Mouse (Mus musculus) kidney, postnatal 36 days (tissue): ENCODE results near the gene Aloxe3.

ENCODE experiments used
- DNase-seq, 2 experiments: peaks; one replicate each; pipeline ENCODE4 v3.0.0; 2021 to 2022; ENCODE audit warnings: mixed read lengths in 2 of 2

The Aloxe3 gene

DNA sequence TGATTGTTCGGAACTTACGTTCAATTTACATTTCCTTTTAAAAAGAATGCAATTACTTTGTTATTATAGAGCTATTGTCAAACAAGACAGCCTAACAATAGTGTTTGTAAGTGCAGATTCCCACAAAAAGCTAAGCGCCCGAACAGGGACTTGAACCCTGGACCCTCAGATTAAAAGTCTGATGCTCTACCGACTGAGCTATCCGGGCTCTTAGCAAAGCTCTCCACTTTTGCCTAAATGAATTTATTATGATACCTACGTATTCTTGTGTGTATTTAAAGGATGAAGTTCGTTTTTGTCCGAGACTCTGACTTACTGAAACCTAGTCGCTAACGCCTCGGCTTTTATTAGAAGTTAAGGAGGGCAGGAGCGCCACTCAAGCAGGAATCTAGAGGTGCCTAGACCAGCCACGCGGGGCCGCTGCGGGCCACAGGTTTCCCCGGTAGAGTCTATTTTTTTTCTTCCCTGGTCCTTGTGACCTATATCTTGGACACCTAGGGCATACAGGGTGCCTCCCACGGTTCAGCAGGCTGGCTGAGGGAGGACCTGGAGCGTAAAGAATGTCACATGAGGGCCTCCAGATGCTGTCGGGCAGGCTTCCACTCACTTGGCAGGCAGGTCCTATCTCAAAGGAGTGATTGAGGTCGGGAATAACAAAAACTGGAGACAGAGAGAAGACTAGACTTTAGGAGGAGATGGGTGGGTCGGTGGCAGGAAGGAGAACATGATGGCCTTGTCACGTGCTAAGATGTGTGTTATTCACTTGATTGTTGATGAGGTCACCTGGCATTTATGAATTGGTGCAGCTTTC is 450 bp upstream of the Aloxe3 start:
- peak; percentile 85 to 87 for DNase-seq

DNA sequence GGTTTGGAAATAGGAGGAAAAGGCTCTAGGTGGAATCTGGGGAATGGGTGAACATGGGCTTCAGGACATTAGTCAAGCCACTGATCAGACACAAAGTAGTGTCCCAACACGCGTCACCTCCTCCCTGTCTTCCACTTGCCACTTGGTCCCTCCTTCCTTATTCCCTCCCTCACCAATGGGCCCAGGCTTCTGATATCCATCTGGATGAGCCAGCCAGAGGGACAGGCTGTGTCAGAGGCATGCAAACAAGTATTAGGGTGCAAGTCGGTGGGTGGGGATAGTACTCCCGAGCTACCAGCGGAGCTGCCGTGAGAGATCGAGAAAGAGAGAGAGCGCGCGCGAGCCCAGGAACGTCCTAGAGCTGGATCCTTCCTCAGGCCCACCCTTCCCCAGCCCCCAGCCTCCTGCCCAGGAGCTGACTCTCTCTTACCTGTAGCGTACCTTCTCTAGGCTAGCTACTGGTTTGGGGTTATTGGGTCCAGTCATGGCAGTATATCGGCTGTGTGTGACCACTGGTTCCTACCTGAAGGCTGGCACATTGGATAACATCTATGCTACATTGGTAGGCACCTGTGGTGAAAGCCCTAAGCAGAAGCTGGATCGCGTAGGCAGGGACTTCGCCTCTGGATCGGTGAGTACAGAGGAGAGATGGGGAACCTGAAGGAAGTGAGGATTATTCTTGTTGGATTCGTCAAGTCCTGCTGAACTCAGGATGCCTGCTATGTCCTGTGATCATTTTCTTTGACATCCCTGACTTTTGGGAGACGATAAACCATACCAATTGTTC is 416 bp downstream of the Aloxe3 start:
- DNase-seq, result no peak

DNA sequence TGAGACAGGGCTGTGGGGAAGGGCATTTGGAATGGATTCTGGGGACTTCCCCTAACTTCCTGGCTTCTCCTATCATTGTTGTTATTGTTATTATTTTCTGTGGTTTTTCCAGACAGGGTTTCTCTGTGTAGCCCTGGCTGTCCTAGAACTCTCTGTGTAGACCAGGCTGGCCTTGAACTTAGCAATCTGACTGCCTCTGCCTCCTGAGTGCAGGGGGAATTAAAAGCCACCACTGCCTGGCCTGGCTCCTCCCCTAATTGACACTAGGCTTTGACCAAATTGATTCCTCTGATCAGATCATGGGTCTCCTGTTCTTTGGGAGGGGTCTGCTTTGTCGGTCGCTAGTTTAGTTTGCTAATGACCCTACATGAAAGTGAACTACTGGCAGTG is 1.0 kb downstream of the Aloxe3 start:
- DNase-seq, result no peak

DNA sequence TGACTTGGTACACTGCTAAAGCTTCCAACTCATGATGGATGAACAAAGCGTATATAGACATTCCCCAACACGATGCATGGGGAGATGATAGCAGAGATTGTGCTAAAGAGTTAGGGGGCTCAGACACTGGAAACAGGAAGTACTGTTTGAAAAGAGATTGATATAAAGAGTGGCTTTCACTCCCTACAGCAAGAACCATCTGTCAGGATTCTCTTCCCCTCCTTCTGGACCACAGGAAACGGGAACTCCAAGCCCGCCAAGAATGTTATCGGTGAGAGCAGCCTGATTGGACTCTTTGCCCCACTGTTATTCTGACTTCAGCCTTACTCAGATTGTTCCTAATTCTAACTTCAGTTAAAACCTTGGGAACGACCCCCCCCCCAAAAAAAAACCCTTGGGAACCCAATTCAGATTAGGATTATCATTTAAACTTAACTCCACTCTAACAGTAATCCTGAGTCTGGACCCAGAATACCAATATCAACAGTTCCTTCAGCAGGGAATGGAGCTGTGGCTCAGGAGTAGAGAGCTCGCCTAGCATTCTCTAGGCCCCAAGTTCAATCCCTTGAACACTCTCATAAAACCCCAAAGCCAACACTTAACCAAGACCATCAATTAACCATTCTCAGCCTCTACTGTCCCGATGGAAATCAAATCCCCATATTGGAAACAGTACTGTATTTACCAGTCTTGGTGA is 2.9 kb downstream of the Aloxe3 start:
- DNase-seq, result no peak

DNA sequence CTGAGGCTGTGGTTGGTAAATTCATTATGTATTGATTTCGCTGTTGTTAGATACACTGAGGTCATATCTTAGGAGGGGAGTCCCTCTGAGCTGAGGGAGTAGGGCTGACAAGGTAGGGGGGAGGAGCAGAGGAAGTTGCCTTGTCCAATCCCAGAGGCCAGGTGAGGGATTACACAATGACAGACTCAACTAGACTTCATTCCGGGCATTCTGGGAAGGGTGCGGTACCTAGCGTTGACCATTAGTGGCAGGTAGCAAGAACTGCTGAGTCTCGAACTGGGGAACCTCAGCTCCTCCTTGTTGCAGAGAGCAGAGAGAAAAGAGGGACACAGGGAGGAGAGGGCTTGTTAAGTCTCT is 7.8 kb downstream of the Aloxe3 start:
- no peak for DNase-seq

DNA sequence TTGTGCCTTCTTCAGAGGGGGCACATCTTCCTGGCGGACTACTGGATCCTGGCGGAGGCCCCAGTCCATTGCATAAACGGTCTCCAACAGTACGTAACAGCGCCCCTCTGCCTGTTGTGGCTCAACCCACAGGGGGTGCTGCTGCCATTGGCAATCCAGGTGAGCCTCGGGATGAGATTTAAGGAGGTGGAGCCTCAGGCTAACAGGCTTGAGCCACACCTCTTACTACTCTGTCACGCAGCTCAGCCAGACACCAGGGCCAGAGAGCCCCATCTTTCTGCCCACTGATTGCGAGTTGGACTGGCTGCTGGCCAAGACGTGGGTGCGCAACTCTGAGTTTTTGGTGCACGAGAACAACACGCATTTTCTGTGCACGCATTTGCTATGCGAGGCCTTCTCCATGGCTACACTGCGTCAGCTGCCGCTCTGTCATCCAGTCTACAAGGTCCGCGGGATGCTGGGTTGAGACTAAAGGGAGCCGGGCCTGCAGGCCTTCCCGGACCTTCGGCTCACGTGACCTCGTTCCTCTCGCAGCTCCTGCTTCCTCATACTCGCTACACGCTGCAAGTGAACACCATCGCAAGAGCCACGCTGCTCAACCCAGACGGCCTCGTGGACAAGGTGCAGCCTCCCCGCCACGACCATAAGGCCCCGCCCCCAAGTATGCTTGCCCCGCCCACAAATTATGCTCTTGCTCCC is 8.4 kb downstream of the Aloxe3 start:
- DNase-seq, result peak; percentile 33 to 64

DNA sequence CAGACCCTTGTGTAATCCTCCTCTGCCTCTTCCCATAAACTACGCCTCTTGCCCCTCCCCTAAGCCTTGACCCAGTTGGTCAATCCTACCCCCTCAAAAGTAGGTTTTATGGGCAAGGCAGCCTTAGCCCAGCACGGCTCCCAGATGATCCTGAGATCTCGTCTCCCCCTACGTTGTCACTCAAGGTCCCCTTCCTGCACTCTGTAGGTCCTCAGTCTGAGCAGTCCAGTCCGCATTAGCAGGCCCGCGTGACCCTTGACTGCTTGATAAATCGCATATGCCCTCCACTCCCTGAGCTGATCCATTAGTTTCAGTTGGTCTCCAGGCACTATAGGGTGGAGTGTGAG is 8.9 kb downstream of the Aloxe3 start:
- no peak for DNase-seq

DNA sequence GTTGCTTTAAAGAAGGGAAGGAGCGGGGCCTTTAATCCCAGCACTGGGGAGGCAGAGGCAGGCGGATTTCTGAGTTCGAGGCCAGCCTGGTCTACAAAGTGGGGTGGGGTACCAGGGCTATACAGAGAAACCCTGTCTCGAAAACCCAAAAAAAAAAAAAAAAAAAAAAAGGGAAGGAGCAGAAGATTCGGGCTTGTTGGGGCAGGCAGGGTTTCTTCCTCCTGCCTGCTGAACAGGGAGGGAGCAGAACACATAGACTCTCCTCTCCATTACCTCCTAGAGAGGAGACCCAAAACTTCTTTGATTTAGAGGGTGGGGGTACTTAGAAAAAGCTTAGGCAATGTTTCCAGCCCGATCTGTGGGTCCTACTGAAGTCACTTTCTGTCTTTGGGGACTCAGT is 9.7 kb downstream of the Aloxe3 start:
- no peak for DNase-seq

DNA sequence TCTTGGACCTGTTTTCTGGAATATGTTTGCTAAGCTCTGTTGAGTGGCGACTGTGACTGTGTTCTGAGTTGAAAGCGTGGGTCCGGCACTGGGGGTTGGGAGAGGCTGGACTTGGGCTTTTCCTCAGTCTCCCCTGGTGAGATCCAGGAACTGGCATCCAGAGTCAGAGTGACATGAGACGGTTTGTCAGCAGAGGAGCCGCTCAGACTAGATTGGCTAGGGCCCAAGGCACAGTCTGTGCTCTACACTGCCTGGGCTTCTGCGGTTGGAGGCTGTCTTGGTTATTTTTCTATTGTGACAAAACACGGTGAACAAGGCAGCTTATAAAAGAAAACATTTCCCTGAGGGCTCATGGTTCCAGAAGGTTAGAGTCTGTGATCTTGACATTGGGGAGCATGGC is 21.9 kb downstream of the Aloxe3 start:
- no peak for DNase-seq

DNA sequence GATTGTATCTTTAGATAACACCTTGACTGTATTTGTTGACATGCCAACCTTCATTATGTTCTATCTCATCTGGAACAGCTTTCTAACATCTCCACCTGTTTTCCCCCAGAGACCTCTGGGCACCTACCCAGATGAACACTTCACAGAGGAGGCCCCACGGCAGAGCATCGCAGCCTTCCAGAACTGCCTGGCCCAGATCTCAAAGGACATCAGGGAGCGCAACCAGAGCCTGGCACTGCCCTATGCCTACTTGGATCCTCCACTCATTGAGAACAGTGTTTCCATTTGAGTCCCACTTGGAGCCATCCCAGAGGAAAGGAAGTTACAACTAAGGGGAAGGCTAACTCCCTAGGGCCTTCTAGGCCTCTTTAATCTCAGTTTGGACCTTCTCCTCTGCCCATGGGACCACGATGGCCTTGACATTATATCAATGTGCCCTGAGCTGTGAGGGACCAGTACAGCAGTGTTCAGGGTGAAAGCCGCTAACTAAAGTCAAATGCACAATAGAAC is 22.8 kb downstream of the Aloxe3 start:
- DNase-seq, result no peak

DNA sequence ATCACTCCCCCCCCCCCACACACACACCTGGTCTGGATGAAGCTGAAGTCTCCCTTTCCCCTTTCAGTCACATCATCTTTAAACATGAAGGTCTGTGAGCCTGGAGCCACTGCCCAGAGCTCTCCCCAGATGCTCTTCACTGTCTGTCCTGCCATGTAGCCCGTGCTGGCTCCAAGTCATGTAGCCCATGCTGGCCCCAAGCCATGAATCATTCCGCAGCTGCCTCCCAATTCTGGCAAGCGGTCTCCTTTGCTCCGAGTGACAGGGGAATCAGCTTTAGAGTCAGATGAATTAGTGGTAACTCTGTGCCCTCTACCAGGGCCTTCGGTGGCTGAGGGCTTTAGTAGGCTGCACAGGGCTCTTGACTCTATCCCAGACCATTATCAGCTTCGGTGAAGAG is 24.0 kb downstream of the Aloxe3 start:
- DNase-seq, result no peak

DNA sequence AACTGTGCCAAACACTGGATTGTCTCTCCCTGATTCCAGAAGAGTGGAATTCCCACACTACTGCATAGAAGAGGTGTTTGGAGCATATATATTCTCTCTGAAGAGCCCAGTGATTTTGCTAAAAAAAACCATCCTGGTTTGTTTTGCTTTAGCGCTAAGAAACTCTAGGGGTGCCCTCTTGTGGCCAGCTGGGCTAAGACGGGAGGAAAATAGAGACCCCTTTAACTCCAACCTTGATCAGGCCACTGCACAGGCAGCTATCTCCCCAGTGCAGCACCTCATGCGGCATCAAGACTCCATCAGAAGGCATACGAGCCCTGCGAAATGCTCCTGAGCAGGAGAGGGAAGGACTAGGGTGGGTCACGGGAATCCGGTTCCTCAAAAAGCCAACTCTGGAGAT is 24.7 kb downstream of the Aloxe3 start:
- DNase-seq, result peak; percentile 62 to 89

DNA sequence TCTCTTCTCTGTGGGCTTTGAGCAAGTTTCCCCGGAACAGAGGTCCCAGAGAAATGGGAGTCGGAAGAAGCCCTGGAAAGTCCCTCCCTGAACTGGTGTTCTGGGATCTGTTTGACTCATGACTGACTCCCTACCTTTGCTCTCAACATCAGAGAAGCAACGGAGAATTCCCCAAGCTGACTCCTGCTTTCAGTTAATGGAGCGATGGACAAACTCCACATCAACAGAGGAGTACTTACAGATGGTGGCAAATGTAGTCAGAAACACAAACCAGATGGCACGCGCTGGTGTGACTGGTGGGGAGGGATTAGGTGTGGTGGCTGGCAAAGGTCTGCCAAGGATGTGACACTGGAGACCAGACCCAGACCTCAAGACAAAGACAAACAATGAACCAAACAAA is 25.3 kb downstream of the Aloxe3 start:
- no peak for DNase-seq

DNA sequence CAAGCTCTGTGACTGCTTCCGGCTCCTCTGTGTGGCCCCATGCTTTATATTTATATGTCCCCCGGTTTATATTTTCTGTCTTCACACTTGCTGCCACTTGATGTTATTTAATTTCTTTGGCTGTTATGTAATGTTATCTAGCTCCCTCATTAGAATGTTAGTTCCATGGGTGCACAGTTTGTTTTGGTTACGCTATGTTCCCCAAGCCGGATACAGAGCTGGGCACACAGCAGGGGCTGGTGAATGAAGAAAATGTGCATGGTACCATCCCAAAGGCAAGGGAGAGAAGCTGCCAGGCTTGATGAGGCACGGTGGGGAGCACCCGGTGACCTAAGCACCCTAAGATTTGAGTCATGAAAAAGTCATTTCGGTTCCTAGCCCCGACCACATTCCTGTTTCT is 28.1 kb downstream of the Aloxe3 start:
- no peak for DNase-seq

DNA sequence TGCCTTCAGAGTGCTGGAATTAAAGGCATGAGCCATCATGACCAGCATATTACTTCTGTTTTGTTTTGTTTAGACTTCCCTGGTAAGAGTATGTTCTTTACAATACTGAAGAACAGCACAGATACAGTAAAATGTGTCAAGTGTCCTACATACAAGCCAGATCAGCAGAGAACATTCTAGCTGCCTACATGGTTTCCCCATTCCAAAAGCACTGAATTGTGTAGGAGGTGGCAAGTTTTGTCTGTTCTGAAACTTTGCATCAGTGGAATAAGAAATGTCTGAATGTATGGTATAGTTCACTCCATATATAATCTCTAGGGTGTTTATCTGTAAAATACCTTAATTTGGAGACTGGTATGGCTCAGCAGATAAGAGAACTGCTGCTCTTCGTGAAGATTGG is 29.7 kb downstream of the Aloxe3 start:
- DNase-seq, result no peak

DNA sequence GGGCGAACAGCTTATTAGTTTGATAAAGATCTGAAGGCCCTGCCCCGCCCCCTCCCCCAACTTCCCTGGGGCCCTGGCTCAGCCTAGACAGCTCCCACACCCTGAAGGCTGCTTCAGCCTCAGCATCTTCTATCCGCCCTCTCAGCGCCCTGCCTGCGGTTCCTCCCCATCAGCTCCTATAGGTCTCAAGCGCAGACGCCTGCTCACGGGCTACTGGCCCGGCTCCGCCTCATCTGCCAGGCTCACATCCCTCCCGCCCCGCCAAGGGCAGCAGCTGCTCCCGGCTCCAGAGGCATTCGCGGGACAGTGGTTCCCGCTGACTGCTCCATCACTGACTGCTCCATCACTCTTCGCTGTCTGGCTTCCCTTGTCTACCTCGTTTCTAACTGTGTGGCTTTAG is 31.1 kb downstream of the Aloxe3 start, which contains the start of gene Alox12b:
TSS of gene Alox12b (plus strand) at position 190 of the 400 bp plus-strand sequence.
- no peak for DNase-seq

DNA sequence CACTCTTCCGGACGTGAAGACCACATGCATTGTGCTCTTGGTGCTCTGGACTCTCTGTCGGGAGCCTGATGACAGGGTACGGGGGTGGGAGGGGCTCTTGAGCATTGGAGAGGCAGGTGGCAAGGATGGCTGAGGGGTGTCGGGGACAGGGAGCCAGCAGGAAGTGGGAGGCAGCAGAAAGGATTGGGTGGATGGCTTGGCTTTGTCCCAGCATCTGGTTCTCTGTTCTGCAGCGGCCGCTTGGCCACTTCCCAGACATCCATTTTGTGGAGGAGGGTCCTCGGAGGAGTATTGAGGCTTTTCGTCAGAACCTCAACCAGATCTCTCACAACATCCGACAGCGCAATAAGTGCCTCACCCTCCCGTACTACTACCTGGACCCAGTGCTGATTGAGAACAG is 43.6 kb downstream of the Aloxe3 start:
- DNase-seq, result no peak

DNA sequence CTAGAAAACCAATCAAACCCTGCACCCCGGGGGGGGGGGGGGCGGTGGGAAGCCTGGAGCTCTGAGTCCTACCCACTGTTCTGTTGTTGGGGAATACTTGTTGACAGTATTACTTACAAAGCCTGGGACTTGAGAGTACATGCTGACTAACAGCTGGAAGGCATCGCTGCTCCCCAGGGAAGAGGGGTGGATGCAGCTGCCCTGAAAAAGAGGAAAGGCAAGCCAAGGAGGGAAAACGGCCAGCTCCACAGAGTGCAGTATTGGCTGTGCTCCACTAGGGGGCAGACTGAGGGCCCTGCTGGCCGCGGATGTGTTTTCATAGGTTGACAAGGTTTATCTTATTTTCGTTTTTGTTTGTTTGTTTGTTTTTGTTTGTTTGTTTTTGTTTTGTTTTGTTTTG is 45.9 kb downstream of the Aloxe3 start:
- peak; percentile 62 to 75 for DNase-seq

DNA sequence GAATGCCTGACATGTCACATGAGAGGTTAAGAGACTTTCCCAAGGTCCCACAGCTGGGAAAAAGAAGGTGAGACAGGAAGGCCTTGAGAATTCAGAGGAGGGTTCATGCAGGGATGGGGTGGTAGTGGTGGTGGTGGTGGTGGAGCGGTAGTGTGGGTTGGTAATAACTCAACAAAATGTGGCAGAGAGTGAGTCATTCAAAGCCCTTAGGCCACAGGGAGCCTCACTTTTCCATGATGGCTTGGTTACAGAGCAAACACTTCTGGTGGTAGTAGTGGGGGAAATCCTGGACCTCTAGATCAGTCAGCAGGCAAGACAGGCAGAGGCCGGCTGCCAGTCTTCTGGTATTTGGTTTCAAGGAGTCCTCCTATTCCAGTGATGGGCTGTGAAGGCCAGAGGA is 46.9 kb downstream of the Aloxe3 start:
- no peak for DNase-seq

DNA sequence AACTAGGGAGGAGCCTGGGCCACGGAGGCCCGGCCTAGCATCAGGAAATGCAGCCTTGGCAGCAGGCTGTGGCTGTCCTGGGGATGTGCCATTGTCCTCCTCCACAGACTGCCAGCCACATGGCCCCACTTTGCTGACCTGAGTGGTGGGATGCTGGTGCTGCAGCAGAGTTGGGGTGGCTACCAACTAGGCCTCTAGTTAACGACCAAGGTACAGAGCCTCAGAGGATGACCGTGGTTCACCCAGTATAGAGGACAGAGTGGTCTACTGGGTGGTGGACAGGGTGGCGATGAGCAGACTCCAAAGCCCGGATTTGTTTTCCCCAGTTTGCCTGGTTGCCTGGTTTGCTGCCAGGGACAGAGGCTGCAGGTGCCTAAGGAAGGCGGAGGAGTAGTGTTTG is 49.0 kb downstream of the Aloxe3 start:
- DNase-seq, result peak in 1 of 2 experiments; percentile 15

DNA sequence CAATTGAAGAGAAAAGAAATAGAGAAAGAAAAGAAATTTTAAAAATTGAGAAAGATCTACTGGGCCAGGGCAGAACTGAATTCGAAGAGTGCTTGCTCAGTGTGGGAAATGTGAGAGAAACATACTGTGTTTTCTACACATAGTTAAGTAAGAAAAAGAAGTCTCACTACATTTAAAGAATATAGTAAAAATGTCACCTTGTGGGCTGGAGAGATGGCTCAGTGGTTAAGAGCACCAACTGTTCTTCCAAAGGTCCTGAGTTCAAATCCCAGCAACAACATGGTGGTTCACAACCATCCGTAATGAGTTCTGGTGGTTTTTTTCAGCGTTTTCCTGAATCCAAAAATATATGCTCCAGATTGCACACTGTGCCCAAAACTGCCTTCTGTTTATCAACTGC is 52.8 kb downstream of the Aloxe3 start:
- no peak for DNase-seq

DNA sequence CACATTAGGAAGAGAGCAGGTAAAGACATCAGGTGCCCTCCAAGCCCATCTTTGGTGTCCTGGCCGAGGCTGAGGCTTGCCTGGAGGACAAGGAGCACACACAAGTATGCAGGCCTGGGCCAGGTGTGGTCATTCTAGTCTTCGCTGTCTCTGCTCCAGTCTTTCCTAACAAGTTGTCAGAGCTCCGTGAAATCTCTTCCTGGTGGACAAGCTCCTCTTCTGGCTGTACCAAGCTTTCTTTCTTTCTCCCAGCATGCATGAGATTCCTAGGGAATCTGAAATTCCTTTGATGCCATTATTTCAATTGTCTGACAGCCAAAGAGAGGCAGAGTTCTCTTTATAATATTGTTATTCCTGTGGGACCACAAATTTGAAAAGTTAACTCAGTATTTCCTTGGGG is 53.8 kb downstream of the Aloxe3 start:
- no peak for DNase-seq

DNA sequence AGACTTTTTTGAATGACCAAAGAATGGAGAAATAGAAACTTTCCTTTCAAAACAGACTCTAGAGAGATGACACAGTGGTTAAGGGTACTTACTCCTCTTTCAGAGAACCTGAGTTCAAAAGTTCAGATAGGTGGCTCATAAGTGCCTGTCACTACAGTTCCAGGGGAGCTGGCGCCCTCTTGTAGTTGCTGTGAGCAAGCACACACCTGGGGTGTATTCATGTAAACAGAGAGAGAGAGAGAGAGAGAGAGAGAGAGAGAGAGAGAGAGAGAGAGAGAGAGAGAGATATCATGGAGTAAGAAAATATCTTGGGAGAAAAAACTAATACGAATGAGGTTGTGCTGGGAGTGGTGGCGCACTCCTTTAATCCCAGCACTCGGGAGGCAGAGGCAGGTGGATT is 54.4 kb downstream of the Aloxe3 start:
- DNase-seq, result no peak
